Mouse (Mus musculus): ENCODE data around the gene Zfp385a. TPM values are rescaled to one million over a fixed set of nuclear protein-coding genes. Genes with fewer than 3 reads are reported as not detected.

Zfp385a gene
- polyA plus RNA-seq, 1 experiment from 2014 or later: 27.5 TPM

DNA sequence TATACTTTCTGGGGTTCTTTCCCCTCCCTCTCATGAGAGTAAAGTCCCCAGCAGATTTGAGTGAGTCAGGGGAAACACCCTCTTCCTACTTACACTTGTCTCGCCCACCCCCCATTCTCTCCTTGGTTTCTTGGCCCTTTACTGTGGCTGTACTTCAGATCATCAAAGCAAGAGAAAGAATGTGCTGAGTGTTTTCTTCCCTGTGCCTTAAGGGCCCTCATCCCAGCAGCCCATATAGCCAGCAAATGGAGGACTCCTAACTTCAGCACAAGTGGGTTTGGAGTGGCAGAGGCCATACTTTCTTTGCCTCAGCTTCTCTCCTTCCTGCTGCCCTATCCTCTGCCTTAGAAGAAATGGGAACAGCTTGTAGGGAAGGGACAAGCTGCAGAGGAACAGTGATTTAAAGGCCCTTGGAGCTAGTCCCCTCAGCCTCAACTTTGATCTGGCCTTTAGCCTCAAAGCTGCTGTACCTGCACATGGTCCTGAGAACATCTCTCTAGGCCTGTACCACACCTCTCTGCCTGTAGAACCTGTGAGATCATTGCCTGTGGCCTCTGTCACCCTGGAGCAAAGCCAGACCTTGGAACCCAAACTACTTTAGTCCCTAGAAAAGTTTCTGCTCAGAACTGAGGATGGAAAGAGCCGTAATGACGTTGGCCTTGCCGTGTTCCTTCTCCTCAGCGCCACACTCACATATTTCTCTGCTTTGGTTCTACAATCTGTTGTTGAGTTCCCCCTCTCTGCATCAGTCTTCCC, 40.9 kb downstream of the Zfp385a start:
- H3K4me3 ChIP-seq (ENCODE audit: low read depth, low read length): peak overlapping the region; percentile 10; the same call in 1 of the 2 replicates
- ATAC-seq (ENCODE audit: insufficient read depth, low FRiP score, low TSS enrichment) (no peak), DNase-seq (ENCODE audit: low spot score) (no peak)
- peak overlapping the region; percentile 27 for H3K4me2 ChIP-seq (ENCODE audit: low read depth)
- peaks cover 91% of the 10 kb centered on the region for H3K4me1 ChIP-seq (ENCODE audit: control insufficient read depth, insufficient read depth, low read length)
- no peaks in the 10 kb centered on the region; the same call in 1 of the 2 replicates for H3K36me3 ChIP-seq (ENCODE audit: control insufficient read depth, insufficient read depth, low read length)
- H3K27ac ChIP-seq (ENCODE audit: low read depth, low read length): peak overlapping the region; percentile 99
- H3K27me3 ChIP-seq (ENCODE audit: control insufficient read depth, insufficient read depth, low read length): no peaks in the 10 kb centered on the region
- H3K9me3 ChIP-seq (ENCODE audit: control insufficient read depth, low read length): no peaks in the 10 kb centered on the region
- peak overlapping the region; percentile 56 for H3K9ac ChIP-seq (ENCODE audit: low read length)
- 60% methylated on average over 5 of the region's 5 CpGs for WGBS

DNA sequence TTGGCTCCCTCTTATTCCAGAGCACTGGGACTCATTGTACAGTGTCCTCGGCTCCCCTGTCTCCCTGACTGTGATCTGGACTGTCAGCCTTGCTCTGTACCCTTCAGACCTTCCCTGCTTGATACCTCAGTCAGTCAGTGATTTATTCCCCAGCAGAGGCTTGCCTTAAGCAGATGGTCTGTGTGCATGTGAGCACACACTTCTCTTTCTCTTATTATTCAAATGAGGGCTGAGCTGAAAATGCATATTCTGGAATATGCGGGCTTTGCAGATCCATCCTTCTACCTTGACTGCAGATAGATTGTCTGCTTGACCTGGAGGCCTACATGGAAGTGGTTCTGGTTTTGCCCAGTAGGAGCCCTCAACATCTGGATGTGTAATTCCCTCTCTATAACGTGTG, 41.9 kb downstream of the Zfp385a start:
- peaks cover 82% of the 10 kb centered on the region for H3K4me1 ChIP-seq (ENCODE audit: control insufficient read depth, insufficient read depth, low read length)
- H3K27ac ChIP-seq (ENCODE audit: low read depth, low read length): peak overlapping the region; percentile 99
- no peak for DNase-seq (ENCODE audit: low spot score)
- no peak for ATAC-seq (ENCODE audit: insufficient read depth, low FRiP score, low TSS enrichment)
- 32% methylated on average over 3 of the region's 3 CpGs for WGBS
- peaks cover 2% of the 10 kb centered on the region; the same call in 1 of the 2 replicates for H3K36me3 ChIP-seq (ENCODE audit: control insufficient read depth, insufficient read depth, low read length)
- no peaks in the 10 kb centered on the region for H3K27me3 ChIP-seq (ENCODE audit: control insufficient read depth, insufficient read depth, low read length)
- H3K9me3 ChIP-seq (ENCODE audit: control insufficient read depth, low read length): no peaks in the 10 kb centered on the region
- H3K4me2 ChIP-seq (ENCODE audit: low read depth): no peak overlapping the region; the same call in 1 of the 2 replicates
- peak overlapping the region; percentile 8 for H3K9ac ChIP-seq (ENCODE audit: low read length)
- no peak overlapping the region for H3K4me3 ChIP-seq (ENCODE audit: low read depth, low read length)

DNA sequence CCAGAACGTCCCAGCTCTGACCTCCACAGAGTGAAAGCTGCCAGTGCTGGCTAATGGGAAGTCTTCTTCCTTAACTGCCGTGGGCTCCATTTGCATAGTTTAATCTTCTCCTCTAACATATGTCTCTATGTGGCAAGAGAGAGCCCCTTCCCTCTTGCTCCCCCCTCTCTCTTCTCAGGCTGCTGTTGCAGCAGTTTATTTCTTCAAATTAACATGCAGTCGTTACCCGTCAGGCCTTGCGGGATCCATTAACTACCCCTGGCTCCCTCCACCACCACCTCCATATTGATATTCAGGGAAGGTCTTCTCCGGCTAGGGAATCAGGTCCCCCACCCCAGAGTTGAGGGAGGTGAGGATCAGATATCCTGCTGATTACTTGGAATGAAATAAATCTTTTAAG, 42.6 kb downstream of the Zfp385a start:
- ATAC-seq (ENCODE audit: insufficient read depth, low FRiP score, low TSS enrichment) (no peak), DNase-seq (ENCODE audit: low spot score) (peak; percentile 31)
- Histone ChIP-seq H3K27me3 (ENCODE audit: control insufficient read depth, insufficient read depth, low read length) (no peaks in the 10 kb centered on the region), H3K9me3 (ENCODE audit: control insufficient read depth, low read length) (no peaks in the 10 kb centered on the region), H3K9ac (ENCODE audit: low read length) (no peak overlapping the region), H3K4me2 (ENCODE audit: low read depth) (no peak overlapping the region), H3K4me1 (ENCODE audit: control insufficient read depth, insufficient read depth, low read length) (peaks cover 74% of the 10 kb centered on the region), H3K27ac (ENCODE audit: low read depth, low read length) (peak overlapping the region; percentile 99), H3K4me3 (ENCODE audit: low read depth, low read length) (no peak overlapping the region), H3K36me3 (ENCODE audit: control insufficient read depth, insufficient read depth, low read length) (peaks cover 6% of the 10 kb centered on the region)
- 39% methylated on average over 6 of the region's 6 CpGs for WGBS

DNA sequence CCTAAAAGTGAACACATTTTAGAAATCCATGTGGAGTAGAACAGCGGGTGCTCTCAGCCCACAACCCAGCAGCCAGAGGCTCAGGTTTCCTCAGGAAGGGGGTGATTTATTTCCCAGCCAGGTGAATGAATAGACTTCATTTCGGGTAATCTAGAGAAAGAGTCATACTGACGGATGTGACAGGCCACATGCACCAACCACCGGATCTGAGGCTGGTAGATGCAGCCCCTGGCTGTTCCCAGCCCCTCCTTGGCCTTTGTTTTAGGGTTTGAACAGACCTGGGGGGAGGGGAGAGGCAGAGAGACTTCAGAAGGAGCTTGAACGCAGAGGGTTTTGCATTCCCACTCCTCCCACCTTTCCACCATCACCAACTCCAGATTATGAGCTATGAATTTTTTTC, 44.0 kb downstream of the Zfp385a start:
- Histone ChIP-seq H3K4me1 (ENCODE audit: control insufficient read depth, insufficient read depth, low read length) (peaks cover 64% of the 10 kb centered on the region), H3K9ac (ENCODE audit: low read length) (peak overlapping the region; percentile 33), H3K36me3 (ENCODE audit: control insufficient read depth, insufficient read depth, low read length) (peaks cover 11% of the 10 kb centered on the region), H3K27ac (ENCODE audit: low read depth, low read length) (peak overlapping the region; percentile 99), H3K9me3 (ENCODE audit: control insufficient read depth, low read length) (no peaks in the 10 kb centered on the region), H3K4me2 (ENCODE audit: low read depth) (no peak overlapping the region), H3K4me3 (ENCODE audit: low read depth, low read length) (no peak overlapping the region), H3K27me3 (ENCODE audit: control insufficient read depth, insufficient read depth, low read length) (no peaks in the 10 kb centered on the region)
- ATAC-seq (ENCODE audit: insufficient read depth, low FRiP score, low TSS enrichment) (no peak), DNase-seq (ENCODE audit: low spot score) (peak; percentile 46)
- 8% methylated on average over 5 of the region's 5 CpGs for WGBS

DNA sequence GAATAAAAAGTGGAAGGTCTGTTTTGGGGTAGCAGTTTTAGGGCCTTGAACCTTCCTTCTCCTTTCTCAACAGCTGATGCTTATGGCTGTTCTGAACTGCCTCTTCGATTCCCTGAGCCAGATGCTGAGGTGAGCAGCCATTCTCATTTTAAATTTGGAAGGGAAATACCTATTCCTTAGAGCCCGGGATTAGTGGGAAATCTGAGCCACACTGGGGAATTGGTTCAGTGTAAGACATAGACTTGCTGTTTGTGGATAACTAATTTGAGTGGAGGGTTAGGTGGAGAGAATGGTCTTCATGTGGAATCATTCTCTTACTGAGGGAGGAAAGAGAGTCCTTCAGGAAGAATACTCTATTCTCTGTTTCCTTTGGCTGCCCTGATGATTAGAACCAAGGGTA, 45.2 kb downstream of the Zfp385a start:
- no peak overlapping the region for H3K4me2 ChIP-seq (ENCODE audit: low read depth)
- no peak overlapping the region for H3K4me3 ChIP-seq (ENCODE audit: low read depth, low read length)
- DNase-seq (ENCODE audit: low spot score): no peak
- WGBS: 63% methylated on average over 2 of the region's 2 CpGs
- H3K27me3 ChIP-seq (ENCODE audit: control insufficient read depth, insufficient read depth, low read length): no peaks in the 10 kb centered on the region
- ATAC-seq (ENCODE audit: insufficient read depth, low FRiP score, low TSS enrichment): no peak
- peaks cover 11% of the 10 kb centered on the region for H3K36me3 ChIP-seq (ENCODE audit: control insufficient read depth, insufficient read depth, low read length)
- H3K9me3 ChIP-seq (ENCODE audit: control insufficient read depth, low read length): no peaks in the 10 kb centered on the region
- no peak overlapping the region for H3K27ac ChIP-seq (ENCODE audit: low read depth, low read length)
- H3K4me1 ChIP-seq (ENCODE audit: control insufficient read depth, insufficient read depth, low read length): peaks cover 62% of the 10 kb centered on the region
- no peak overlapping the region for H3K9ac ChIP-seq (ENCODE audit: low read length)

DNA sequence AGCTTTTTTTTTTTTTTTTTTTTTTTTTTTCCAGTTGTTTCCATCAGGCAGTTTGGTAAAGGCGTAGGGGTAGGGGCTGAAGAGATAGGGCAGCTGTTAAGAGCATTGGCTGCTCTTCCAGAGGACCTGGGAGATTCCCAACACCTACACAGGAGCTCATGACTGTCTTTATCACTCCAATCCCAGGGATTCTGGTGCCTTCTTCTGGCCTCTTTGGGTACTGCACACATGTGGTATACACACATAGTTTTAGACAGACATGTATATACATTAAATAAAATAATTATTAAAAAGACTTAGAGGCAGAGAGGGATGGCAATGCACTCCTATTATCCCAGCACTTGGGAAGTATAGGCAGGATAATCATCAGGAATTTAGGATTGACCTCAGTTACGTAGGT, 46.5 kb downstream of the Zfp385a start:
- Histone ChIP-seq H3K36me3 (ENCODE audit: control insufficient read depth, insufficient read depth, low read length) (peaks cover 11% of the 10 kb centered on the region), H3K4me1 (ENCODE audit: control insufficient read depth, insufficient read depth, low read length) (peaks cover 55% of the 10 kb centered on the region), H3K9me3 (ENCODE audit: control insufficient read depth, low read length) (no peaks in the 10 kb centered on the region), H3K27ac (ENCODE audit: low read depth, low read length) (no peak overlapping the region), H3K4me3 (ENCODE audit: low read depth, low read length) (no peak overlapping the region), H3K27me3 (ENCODE audit: control insufficient read depth, insufficient read depth, low read length) (no peaks in the 10 kb centered on the region), H3K9ac (ENCODE audit: low read length) (no peak overlapping the region), H3K4me2 (ENCODE audit: low read depth) (no peak overlapping the region)
- no peak for DNase-seq (ENCODE audit: low spot score)
- 98% methylated on average over 2 of the region's 2 CpGs for WGBS
- no peak for ATAC-seq (ENCODE audit: insufficient read depth, low FRiP score, low TSS enrichment)

DNA sequence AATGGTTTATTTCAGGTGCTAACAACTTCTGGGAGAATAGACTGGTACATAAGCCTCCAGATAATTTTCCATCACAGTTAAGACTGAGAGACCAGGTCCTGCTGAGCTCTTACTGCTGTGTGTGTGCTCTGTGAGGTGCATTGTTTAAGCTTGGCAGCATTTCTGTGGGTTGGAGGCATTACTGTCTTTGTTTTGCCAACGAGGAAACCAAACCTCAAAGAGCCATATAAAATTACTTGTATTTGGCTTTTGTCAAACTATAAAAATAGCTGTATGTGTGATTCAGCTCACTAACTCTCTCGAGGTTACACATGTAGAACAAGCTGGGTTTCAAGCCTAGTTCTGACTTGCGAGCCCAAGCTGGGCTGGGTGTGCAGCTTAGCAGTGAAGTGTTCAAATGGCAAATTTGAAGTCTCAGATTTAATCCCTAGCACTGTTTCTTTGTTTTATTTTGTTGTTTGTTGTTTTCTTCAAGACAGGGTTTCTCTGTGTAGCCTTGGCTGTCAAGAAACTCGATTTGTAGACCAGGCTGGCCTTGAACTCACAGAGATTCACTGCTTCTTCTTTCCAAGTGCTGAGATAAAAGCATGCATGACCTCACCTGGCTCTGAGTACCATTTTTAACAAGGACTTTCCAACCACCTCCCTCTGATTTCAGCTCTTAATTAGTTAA, 47.1 kb downstream of the Zfp385a start:
- 89% methylated on average over 4 of the region's 4 CpGs for WGBS
- no peak for DNase-seq (ENCODE audit: low spot score)
- H3K4me2 ChIP-seq (ENCODE audit: low read depth): no peak overlapping the region
- H3K27ac ChIP-seq (ENCODE audit: low read depth, low read length): no peak overlapping the region
- no peak for ATAC-seq (ENCODE audit: insufficient read depth, low FRiP score, low TSS enrichment)
- H3K36me3 ChIP-seq (ENCODE audit: control insufficient read depth, insufficient read depth, low read length): peaks cover 11% of the 10 kb centered on the region
- no peaks in the 10 kb centered on the region for H3K27me3 ChIP-seq (ENCODE audit: control insufficient read depth, insufficient read depth, low read length)
- H3K4me1 ChIP-seq (ENCODE audit: control insufficient read depth, insufficient read depth, low read length): peaks cover 52% of the 10 kb centered on the region
- no peak overlapping the region for H3K4me3 ChIP-seq (ENCODE audit: low read depth, low read length)
- no peaks in the 10 kb centered on the region for H3K9me3 ChIP-seq (ENCODE audit: control insufficient read depth, low read length)
- H3K9ac ChIP-seq (ENCODE audit: low read length): no peak overlapping the region

DNA sequence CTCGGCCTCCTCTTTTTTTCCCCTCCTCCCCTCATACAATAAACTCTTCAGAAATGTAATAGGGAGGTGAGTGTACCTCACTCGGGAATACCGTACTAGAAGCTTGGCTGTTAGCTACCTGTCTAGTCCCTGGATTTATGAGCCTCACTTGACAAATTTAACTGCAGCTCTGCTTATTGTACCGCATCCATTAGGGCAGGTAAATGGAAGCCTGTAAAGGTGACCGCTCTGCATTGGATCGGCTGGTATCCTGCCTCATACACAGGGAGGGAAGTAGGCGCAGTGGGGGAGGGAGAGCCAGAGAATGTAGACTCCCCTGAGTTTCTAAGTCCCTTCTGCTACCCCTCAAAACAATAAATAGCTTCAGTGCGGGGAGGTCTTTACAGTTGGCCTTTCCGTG, 49.0 kb downstream of the Zfp385a start:
- Histone ChIP-seq H3K27me3 (ENCODE audit: control insufficient read depth, insufficient read depth, low read length) (no peaks in the 10 kb centered on the region), H3K9me3 (ENCODE audit: control insufficient read depth, low read length) (no peaks in the 10 kb centered on the region), H3K4me3 (ENCODE audit: low read depth, low read length) (no peak overlapping the region), H3K9ac (ENCODE audit: low read length) (peak overlapping the region; percentile 6; the same call in 1 of the 2 replicates), H3K27ac (ENCODE audit: low read depth, low read length) (peak overlapping the region; percentile 58; the same call in 1 of the 2 replicates), H3K4me2 (ENCODE audit: low read depth) (no peak overlapping the region), H3K36me3 (ENCODE audit: control insufficient read depth, insufficient read depth, low read length) (peaks cover 11% of the 10 kb centered on the region), H3K4me1 (ENCODE audit: control insufficient read depth, insufficient read depth, low read length) (peaks cover 34% of the 10 kb centered on the region)
- DNase-seq (ENCODE audit: low spot score): no peak
- no peak for ATAC-seq (ENCODE audit: insufficient read depth, low FRiP score, low TSS enrichment)
- WGBS: 73% methylated on average over 9 of the region's 9 CpGs

Data from neural tube, embryonic 11.5 days (tissue).